Mouse (Mus musculus): Measurements from ENCODE around the gene Scfd2. TPM values are rescaled to one million over a fixed set of nuclear protein-coding genes. Genes with fewer than 3 reads are reported as not detected.
A peak's percentile ranks its signal among the peaks of the same experiment; 100 is the strongest.

Gene Scfd2
- polyA plus RNA-seq, 1 experiment from 2014 or later = 19.2 TPM

DNA sequence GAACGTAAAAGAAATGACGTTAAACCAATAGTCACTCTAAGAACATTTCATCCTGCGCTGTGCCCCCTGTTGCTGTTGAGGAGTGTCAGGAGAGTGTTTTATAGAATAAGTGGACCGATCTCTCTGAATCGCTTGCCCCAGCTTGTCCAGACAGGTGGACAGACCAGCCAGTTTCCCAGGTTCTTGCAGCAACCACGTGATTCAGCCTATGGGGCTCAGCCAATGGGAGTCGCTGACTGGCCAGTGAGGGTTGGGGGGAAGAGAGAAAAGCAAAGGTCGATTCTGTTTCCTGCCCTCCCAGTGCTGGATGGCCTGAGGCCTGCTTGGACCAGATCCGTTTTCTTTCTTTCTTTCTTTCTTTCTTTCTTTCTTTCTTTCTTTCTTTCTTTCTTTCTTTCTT, 359.8 kb downstream of the Scfd2 start:
- Histone ChIP-seq H3K36me3 (no peaks in the 10 kb centered on the region), H3K4me3 (no peak overlapping the region), H3K9ac (no peak overlapping the region), H3K27me3 (replicated peaks) (peaks cover 10% of the 10 kb centered on the region; the same call in 1 of the 2 replicates), H3K4me1 (no peaks in the 10 kb centered on the region), H3K9me3 (replicated peaks) (no peaks in the 10 kb centered on the region), H3K4me2 (no peak overlapping the region), H3K27ac (no peak overlapping the region)
- WGBS (ENCODE audit: insufficient replicate concordance) = 64% methylated on average over 9 of the region's 9 CpGs
- no peak for ATAC-seq

DNA sequence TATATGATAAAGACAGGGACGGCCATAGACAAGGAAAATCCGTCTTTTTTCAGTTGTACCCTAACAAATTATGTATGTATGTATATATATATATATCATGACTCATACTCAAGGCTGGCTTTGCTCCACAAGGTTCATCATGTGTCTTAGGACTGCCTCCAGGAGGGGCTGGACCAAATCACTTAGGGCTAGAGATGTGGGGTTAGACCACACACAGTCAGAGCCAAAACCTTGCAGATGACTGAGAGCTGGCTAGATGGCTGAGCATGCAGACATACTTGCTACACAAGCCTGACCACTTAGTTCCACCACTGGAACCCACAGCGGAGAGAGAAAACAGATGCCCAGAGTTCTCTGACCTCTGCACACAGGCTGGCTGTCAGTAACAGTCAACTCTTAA, 363.5 kb downstream of the Scfd2 start:
- Histone ChIP-seq H3K4me3 (no peak overlapping the region), H3K9ac (no peak overlapping the region), H3K27me3 (replicated peaks) (peaks cover 16% of the 10 kb centered on the region; the same call in 1 of the 2 replicates), H3K36me3 (no peaks in the 10 kb centered on the region), H3K27ac (no peak overlapping the region), H3K4me1 (0 out of 2 replicates have a peak, but pooled peaks cover 3% of the 10 kb centered on the region), H3K9me3 (replicated peaks) (no peaks in the 10 kb centered on the region), H3K4me2 (no peak overlapping the region)
- 57% methylated on average over 3 of the region's 3 CpGs for WGBS (ENCODE audit: insufficient replicate concordance)
- ATAC-seq = no peak

DNA sequence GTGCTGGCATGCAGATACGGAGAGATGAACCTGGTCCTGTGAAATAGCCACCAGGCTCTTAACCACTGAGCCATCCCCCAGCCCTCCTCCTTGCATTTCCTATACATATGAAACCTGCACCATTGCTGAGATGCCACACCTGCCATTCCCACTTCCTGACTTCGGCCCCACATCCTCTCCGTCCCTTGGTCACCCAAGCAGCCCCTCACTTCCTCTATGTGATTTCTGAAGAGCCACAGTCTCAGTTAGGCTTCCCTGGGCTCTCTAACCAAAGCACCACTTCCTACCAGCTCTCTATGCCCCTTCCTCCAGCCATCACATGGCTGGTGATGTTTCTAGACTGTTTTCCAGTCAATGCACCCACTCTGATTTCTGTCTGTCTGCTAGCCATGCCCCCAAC, 364.9 kb downstream of the Scfd2 start:
- 41% methylated on average over 3 of the region's 3 CpGs for WGBS (ENCODE audit: insufficient replicate concordance)
- peaks cover 22% of the 10 kb centered on the region; the same call in 1 of the 2 replicates for H3K27me3 ChIP-seq (replicated peaks)
- H3K4me1 ChIP-seq = 0 out of 2 replicates have a peak, but pooled peaks cover 3% of the 10 kb centered on the region
- H3K4me2 ChIP-seq = no peak overlapping the region
- no peak overlapping the region for H3K4me3 ChIP-seq
- H3K27ac ChIP-seq = no peak overlapping the region
- H3K36me3 ChIP-seq = no peaks in the 10 kb centered on the region
- no peak for ATAC-seq
- H3K9ac ChIP-seq = no peak overlapping the region
- no peaks in the 10 kb centered on the region for H3K9me3 ChIP-seq (replicated peaks)

DNA sequence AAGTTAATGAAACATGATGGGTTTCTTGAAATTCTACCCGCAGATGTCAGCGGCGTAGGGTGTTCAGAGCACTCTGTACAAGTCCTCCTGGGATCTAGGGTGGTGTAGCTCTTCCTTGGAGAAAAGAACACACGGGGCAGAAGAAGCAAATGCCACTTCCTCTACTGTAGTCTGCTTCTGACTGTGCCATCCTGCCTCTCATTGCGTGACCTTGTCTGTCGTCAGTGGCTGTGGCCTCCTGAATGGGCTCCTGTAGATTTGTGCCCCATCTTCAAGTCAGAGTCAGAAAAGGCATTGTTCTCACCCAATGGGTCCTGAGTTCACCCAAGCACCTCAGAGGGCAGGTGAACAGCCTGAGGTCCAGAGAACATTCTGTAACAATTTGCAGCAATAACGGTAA, 367.0 kb downstream of the Scfd2 start:
- no peaks in the 10 kb centered on the region for H3K36me3 ChIP-seq
- no peak overlapping the region for H3K4me2 ChIP-seq
- peaks cover 11% of the 10 kb centered on the region for H3K4me1 ChIP-seq
- H3K9me3 ChIP-seq (replicated peaks) = no peaks in the 10 kb centered on the region
- H3K27ac ChIP-seq = no peak overlapping the region
- 62% methylated on average over 7 of the region's 7 CpGs for WGBS (ENCODE audit: insufficient replicate concordance)
- no peak overlapping the region for H3K9ac ChIP-seq
- ATAC-seq = no peak
- H3K4me3 ChIP-seq = no peak overlapping the region
- peaks cover 27% of the 10 kb centered on the region; the same call in 1 of the 2 replicates for H3K27me3 ChIP-seq (replicated peaks)

DNA sequence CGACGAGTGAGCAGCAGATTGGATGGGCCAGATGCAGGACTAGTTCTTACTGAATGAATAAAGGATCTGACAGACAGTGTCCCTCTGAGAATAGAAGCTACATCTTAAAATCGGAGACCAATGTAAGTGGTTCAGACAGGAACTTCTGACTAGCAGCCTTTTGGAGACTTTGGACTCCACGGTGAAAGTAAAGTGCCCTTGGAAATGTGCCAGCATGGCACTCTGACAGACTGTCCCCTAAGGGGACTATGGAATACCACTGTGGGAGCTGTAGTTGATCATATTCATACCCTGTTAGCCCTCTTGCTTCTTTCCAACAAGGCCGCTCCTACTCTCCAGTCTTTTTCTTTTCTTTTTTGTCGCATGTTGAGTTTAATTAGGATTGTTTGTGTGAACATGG, 368.4 kb downstream of the Scfd2 start:
- no peak overlapping the region for H3K4me2 ChIP-seq
- no peaks in the 10 kb centered on the region for H3K36me3 ChIP-seq
- H3K4me3 ChIP-seq = no peak overlapping the region
- H3K9me3 ChIP-seq (replicated peaks) = no peaks in the 10 kb centered on the region
- H3K4me1 ChIP-seq = peaks cover 12% of the 10 kb centered on the region
- ATAC-seq = no peak
- 77% methylated on average over 6 of the region's 6 CpGs for WGBS (ENCODE audit: insufficient replicate concordance)
- no peak overlapping the region for H3K27ac ChIP-seq
- peaks cover 27% of the 10 kb centered on the region; the same call in 1 of the 2 replicates for H3K27me3 ChIP-seq (replicated peaks)
- no peak overlapping the region for H3K9ac ChIP-seq

DNA sequence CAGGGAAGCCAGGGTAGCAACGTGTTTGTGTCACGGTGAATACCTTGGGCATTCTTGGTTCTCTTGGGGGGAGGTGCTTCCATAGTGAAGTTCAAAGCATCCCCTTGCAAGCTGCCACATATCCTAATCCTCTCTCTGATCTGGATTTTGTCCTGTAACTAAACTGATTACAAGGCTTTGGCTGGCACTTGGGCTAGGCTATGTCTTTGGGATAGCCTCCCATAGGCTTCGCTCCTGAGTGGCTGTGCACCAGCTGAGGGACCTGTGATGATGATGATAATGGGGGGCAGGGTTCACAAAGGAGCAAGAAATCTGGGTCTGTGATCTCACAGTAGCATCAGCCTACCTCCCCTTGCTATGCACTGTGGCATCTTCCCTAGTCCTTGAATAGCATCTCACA, 369.5 kb downstream of the Scfd2 start:
- WGBS (ENCODE audit: insufficient replicate concordance) = 52% methylated on average over 3 of the region's 3 CpGs
- H3K9ac ChIP-seq = no peak overlapping the region
- H3K4me3 ChIP-seq = no peak overlapping the region
- no peaks in the 10 kb centered on the region for H3K9me3 ChIP-seq (replicated peaks)
- no peaks in the 10 kb centered on the region for H3K36me3 ChIP-seq
- H3K4me2 ChIP-seq = no peak overlapping the region
- ATAC-seq = no peak
- no peak overlapping the region for H3K27ac ChIP-seq
- H3K4me1 ChIP-seq = peaks cover 12% of the 10 kb centered on the region
- H3K27me3 ChIP-seq (replicated peaks) = peaks cover 27% of the 10 kb centered on the region; the same call in 1 of the 2 replicates

DNA sequence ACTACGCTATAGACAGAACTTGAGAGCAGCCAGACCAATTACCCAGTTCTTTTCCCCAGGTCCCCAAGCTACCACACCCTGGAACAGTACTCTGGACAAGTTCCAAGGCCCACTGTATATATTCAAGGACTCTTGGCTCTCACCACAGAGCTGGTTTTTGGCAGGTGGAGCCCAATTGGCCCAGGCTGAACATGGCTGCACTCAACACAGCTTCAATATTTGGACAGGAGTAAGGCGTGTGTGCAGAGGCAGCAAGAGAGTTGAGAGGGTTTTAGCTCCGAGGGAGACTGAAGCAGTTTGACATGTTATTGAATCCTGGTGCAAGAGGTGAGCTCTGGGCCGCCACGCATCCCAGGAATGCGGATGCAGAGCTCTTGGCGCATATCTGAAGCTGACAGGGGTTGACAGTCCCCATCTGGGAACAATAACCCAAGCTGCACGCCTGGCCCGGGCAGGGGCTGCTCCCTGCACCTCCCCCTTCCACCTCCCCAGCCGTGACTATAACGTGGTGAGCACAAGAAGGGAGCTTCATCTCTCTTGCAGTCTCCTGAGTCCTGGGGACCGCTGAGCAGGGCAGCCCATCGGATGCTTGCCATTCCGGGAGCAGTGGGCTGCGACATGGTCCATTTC, 370.1 kb downstream of the Scfd2 start:
- 44% methylated on average over 15 of the region's 15 CpGs for WGBS (ENCODE audit: insufficient replicate concordance)
- 0 out of 2 replicates have a peak, but pooled peaks have one; percentile 27 for ATAC-seq
- Histone ChIP-seq H3K4me2 (no peak overlapping the region), H3K36me3 (no peaks in the 10 kb centered on the region), H3K9me3 (replicated peaks) (no peaks in the 10 kb centered on the region), H3K4me3 (no peak overlapping the region), H3K9ac (no peak overlapping the region), H3K27ac (no peak overlapping the region), H3K4me1 (peaks cover 12% of the 10 kb centered on the region), H3K27me3 (replicated peaks) (peaks cover 22% of the 10 kb centered on the region; the same call in 1 of the 2 replicates)

DNA sequence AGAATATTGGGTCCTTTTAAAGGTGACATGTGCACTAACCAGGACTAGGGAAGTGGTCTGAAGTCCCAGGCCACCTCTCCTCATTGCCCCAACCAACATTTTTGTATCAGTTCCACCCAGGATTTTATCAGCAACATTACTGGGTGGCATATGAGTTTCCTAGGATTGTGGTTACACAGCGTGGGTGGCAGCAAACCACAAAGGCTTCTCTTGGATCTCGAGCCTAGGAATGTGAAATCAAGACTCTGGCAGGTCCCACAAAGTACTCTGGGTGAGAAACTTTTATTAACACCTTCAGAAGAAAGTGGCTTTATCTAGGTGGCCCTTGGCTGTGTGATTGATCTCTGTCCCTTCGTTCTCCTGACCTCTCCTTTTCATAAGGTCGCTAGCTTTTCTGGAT, 371.2 kb downstream of the Scfd2 start:
- Histone ChIP-seq H3K9ac (no peak overlapping the region), H3K27me3 (replicated peaks) (peaks cover 22% of the 10 kb centered on the region; the same call in 1 of the 2 replicates), H3K4me1 (peaks cover 12% of the 10 kb centered on the region), H3K4me3 (no peak overlapping the region), H3K9me3 (replicated peaks) (no peaks in the 10 kb centered on the region), H3K27ac (no peak overlapping the region), H3K36me3 (no peaks in the 10 kb centered on the region), H3K4me2 (no peak overlapping the region)
- no peak for ATAC-seq
- 42% methylated on average over 4 of the region's 4 CpGs for WGBS (ENCODE audit: insufficient replicate concordance)

DNA sequence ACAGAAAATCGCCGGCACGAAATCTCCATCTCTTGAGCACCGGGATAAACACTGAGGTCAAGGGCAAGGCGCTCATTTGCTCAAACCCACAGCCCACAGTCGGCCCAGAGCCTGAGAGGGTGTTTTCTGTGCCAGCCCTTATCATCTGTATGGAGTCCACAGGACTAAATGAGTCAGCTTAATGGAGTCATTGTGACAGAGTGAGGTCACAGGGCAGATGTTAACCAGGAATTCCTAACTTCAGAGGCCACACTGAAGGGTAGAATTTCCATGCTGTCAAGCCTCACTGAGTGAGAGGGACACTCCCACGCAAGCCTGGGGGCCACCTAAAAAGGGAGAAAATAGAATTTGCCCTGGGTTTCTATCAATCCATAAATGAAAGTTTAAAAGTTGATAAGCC, 371.7 kb downstream of the Scfd2 start:
- H3K4me2 ChIP-seq = no peak overlapping the region
- no peaks in the 10 kb centered on the region for H3K36me3 ChIP-seq
- no peaks in the 10 kb centered on the region for H3K9me3 ChIP-seq (replicated peaks)
- H3K27ac ChIP-seq = no peak overlapping the region
- H3K27me3 ChIP-seq (replicated peaks) = peaks cover 22% of the 10 kb centered on the region; the same call in 1 of the 2 replicates
- H3K9ac ChIP-seq = no peak overlapping the region
- 0 out of 2 replicates have a peak, but pooled peaks have one; percentile 37 for ATAC-seq
- WGBS (ENCODE audit: insufficient replicate concordance) = 47% methylated on average over 7 of the region's 7 CpGs
- no peak overlapping the region for H3K4me3 ChIP-seq
- peaks cover 12% of the 10 kb centered on the region for H3K4me1 ChIP-seq

DNA sequence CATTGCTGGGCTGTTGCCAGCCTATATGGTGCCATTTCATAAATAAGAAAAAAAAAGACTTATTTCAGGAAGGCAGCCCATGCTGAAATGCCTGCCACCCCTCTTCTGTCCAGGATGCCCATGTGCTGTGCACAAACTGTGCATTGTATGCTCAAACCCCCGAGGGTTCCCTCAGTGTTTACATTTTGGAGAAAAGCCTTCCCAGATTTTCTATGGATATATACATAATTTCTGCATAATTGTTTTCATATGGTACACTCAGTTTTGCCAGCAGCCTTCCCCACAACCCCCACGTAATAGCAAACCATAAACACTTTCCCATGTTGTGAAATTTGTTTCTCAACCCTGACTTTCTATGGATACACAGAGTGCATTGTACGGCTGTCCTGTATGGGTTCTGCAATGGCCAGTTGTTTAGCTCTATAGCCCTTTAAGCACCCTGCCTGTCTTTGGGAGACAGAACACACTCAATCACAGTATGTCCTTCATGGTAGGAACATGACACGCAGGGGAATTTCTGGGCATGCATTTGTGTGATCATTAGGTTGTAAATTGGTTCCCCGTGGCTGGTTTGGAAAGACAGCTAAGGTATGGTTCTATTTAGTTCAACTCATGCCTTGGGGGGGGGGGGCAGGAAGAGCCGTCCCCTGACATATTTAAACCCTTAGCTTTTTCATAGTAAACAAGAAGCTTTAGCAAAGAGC, 372.5 kb downstream of the Scfd2 start:
- no peak overlapping the region for H3K27ac ChIP-seq
- no peak for ATAC-seq
- peaks cover 12% of the 10 kb centered on the region for H3K4me1 ChIP-seq

DNA sequence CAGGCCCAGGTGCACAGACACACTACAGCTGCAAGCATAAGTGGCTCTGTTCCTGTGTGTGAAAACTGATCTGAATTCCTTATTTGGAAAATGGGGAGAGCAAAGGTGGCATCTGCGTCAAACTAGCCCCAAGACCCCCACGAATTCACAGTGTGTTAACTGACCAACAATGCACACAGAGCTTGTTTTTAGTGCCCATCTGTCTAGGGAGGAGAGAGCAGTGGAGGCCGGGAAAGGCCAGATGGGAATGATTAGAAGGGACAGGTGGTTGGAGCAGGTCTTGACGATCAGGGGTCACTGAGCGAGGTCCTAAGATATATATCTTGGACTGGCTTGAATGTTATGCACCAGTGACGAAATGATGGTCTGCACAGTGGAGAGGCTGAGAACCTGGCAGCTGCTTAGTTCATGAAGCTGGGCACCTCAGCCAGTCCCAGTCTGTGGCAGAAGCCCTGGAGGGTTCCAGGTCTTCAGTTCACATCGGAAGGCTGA, 375.7 kb downstream of the Scfd2 start:
- Histone ChIP-seq H3K36me3 (no peaks in the 10 kb centered on the region), H3K27me3 (replicated peaks) (no peaks in the 10 kb centered on the region), H3K9me3 (replicated peaks) (no peaks in the 10 kb centered on the region), H3K4me2 (no peak overlapping the region), H3K27ac (no peak overlapping the region), H3K4me3 (no peak overlapping the region), H3K4me1 (peaks cover 9% of the 10 kb centered on the region), H3K9ac (no peak overlapping the region)
- ATAC-seq = no peak
- 67% methylated on average over 7 of the region's 7 CpGs for whole genome bisulfite sequencing (ENCODE audit: insufficient replicate concordance)

More for the DNA sequence above, 372.5 kb downstream of the Scfd2 start:
- Histone ChIP-seq H3K4me2 (no peak overlapping the region), H3K9ac (no peak overlapping the region), H3K9me3 (replicated peaks) (no peaks in the 10 kb centered on the region), H3K36me3 (no peaks in the 10 kb centered on the region), H3K4me3 (no peak overlapping the region), H3K27me3 (replicated peaks) (peaks cover 22% of the 10 kb centered on the region; the same call in 1 of the 2 replicates)
- WGBS (ENCODE audit: insufficient replicate concordance) = 71% methylated on average over 6 of the region's 6 CpGs
